In the genomic region with DNA sequence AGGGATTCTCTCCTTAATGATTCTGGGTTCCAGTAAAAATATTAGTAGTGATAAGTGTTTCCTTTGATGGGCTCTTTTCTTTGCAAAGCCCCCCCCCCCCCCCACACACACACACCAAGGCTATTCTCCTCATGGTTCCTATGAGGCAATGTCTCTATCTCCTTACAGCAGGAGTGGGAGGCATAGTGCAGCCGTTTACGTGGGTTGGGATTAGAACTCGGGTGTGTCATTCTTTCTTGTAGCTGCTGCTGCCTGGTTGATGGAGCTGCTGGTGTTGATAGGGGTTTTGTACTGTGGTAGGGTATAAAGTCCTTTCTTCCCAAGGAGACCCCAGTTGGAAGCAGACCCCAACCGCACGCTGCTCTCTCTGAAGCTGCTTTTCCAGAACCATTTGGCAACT, we compare ENCODE assay signal across 20 mouse cellular contexts.
"Had no signal": no experiment of that assay in that cellular context is flagged by ENCODE, and none has a peak within 500 bp of the region (broad histone marks: within the 10 kb centered on the region; RNA-seq: fewer than 3 reads in every experiment).

No protein-coding gene starts in this region.

- H3K4me1 ChIP-seq: liver, embryonic 15.5 days; lung, embryonic 15.5 days; midbrain, embryonic 10.5 days; midbrain, embryonic 12.5 days; stomach, embryonic 15.5 days had no signal

- H3K9me3 ChIP-seq: liver, embryonic 15.5 days; lung, embryonic 15.5 days; midbrain, embryonic 10.5 days; midbrain, embryonic 12.5 days; neural tube, embryonic 13.5 days; neural tube, embryonic 15.5 days; stomach, embryonic 15.5 days had no signal

- H3K9ac ChIP-seq: liver, embryonic 15.5 days; liver, postnatal 0 days; lung, embryonic 15.5 days; midbrain, embryonic 12.5 days; neural tube, embryonic 13.5 days; neural tube, embryonic 15.5 days; stomach, embryonic 15.5 days had no signal

- DNase-seq: liver, postnatal 0 days; lung, adult 2 months; lung, postnatal 14 days; midbrain, embryonic 14.5 days; retina, postnatal 1 day; right cerebral cortex, postnatal 25 days; right cerebral cortex, postnatal 4 days; thymus, adult 2 months; thymus, postnatal 25 days; thymus, postnatal 4 days had no signal

- H3K36me3 ChIP-seq: liver, embryonic 15.5 days; lung, embryonic 15.5 days; midbrain, embryonic 10.5 days; midbrain, embryonic 12.5 days; neural tube, embryonic 13.5 days; neural tube, embryonic 15.5 days; stomach, embryonic 15.5 days had no signal

- H3K27me3 ChIP-seq: liver, embryonic 15.5 days; lung, embryonic 15.5 days; midbrain, embryonic 12.5 days; neural tube, embryonic 13.5 days; neural tube, embryonic 15.5 days; stomach, embryonic 15.5 days had no signal

- H3K4me3 ChIP-seq: liver, embryonic 15.5 days; lung, embryonic 15.5 days; midbrain, embryonic 10.5 days; midbrain, embryonic 12.5 days; myocyte; neural tube, embryonic 13.5 days; neural tube, embryonic 15.5 days; stomach, embryonic 15.5 days had no signal

- H3K27ac ChIP-seq: liver, embryonic 15.5 days; lung, embryonic 15.5 days; macrophage; midbrain, embryonic 10.5 days; midbrain, embryonic 12.5 days; neural tube, embryonic 15.5 days; stomach, embryonic 15.5 days; stomach, postnatal 0 days had no signal
